Mouse (Mus musculus) heart, postnatal 25 days (tissue): ENCODE measurements at regions not wholly inside any gene's neighbourhood (a gene's known extent, or its start where the extent isn't known, plus 50 kb on each side); places are given as distances from the start of the nearest gene placed in this dataset.
"Not testable (repeated sequence)": the region's sequence is repeated elsewhere in the genome, so short reads cannot be mapped to it uniquely, and the experiment has no call there.

ENCODE experiments used
- DNase-seq: peaks from one replicate; pipeline ENCODE4 v3.0.0; 2022; ENCODE audit warnings: low spot score
- intact Hi-C: fragments of 180-260 bp; cut with DNase I; formaldehyde crosslinking; loops from one replicate; pipeline ENCODE4 v1.15.1; 2025

GRCm38 (mm10) chr7:59891363-59891762 is 113.5 kb downstream of the Snurf start:
- intact Hi-C loops: not testable (repeated sequence)
- DNase-seq: peak; percentile 4

GRCm38 (mm10) chr7:59858480-59858879 is 146.4 kb downstream of the Snurf start:
- intact Hi-C loops, DNase-seq: not testable (repeated sequence)
